Mouse (Mus musculus) heart, postnatal 14 days (tissue): Measurements from ENCODE around the gene Fbxw14. TPM values are rescaled to one million over a fixed set of nuclear protein-coding genes. Genes with fewer than 3 reads are reported as not detected.
"Not testable (repeated sequence)": the region's sequence is repeated elsewhere in the genome, so short reads cannot be mapped to it uniquely, and the experiment has no call there.

Experiments used
- DNase-seq, 2 experiments: peaks; one replicate each; pipeline ENCODE4 v3.0.0; 2021 to 2022
- intact Hi-C: fragments of 180-260 bp; cut with DNase I; formaldehyde crosslinking; loops from one replicate; pipeline ENCODE4 v1.15.1; 2025
- long read RNA-seq, 2 experiments: library from polyadenylated mRNA; stranded (forward); transcript quantifications; one replicate each; pipeline ENCODE4 v2.0.0; 2021
- total RNA-seq, 2 experiments: library from RNA; stranded (reverse); gene quantifications; 2 replicates each; pipeline ENCODE4 v1.2.3; 2021

Fbxw14 gene
- total RNA-seq, result not detected
- long read RNA-seq, experiment 1, result 0 reads
- long read RNA-seq, experiment 2, result 0 reads

DNA sequence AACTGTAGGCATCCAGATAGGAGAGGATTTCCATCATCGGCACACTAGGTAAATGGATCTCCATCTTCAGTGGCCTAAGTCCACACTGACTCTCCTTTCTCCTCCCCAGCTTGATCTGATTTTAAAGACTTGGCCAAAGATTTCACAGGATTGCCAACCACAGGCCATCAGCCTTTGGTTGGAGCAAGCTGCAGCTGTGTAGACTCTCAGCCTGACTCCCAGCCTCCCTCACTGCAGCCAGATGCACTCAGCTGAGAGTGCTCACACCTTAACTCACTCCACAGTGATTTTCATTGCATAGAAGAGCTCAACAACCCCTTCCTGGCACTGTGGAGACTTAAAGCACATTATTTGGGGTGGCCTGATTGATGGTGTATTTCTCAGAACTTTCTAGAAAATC lies at the start of gene Fbxw14:
TSS of gene Fbxw14 (minus strand) at position 101 of the 400 bp plus-strand sequence.
- intact Hi-C loops, result not testable (repeated sequence)

DNA sequence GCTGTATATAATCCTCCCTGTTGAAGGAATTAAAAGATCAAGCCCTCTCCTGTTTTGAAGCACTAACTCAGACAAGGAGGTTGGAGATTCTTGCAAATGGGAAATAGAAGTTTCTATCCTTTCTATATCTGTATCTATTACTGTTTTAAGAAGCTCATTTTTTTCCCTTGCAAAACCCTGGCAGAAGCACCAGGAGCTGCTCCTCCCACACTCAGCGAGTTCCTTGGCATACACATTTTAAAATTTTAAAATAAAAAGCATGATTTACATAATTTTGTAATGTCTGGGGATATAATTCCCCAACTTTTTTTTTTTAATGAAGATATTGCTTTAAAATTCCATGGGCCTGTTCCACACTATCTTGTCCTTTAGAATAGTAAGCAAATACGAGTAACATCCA lies 24.4 kb downstream of the Fbxw14 start:
- no peak for DNase-seq
- intact Hi-C loops, result no loop called here

More for the DNA sequence above, at the start of gene Fbxw14:
- not testable (repeated sequence) for DNase-seq

- DNase-seq, result no peak
- intact Hi-C loops, result no loop called here
These were observed 52.8 kb downstream of the Fbxw14 start, which contains the start of gene Fbxw20 for GRCm38 (mm10) chr9:109234654-109235053. Gene Fbxw20 (minus strand): TSS chr9:109234754.

Other genes with a start within 250 kb of the Fbxw14 start
- gene Shisa5, start 249.1 kb downstream of the Fbxw14 start, total RNA-seq, result 10 to 100 TPM; 49.5 to 50.0 TPM
- gene Trex1, start 227.9 kb downstream of the Fbxw14 start, total RNA-seq, result 10 to 100 TPM; 10.4 to 10.6 TPM
- 10 to 100 TPM in 1 of 2 experiments, 1 to 10 TPM in 1; 8.4 to 10.3 TPM for gene Atrip, start 213.6 kb downstream of the Fbxw14 start, total RNA-seq
- 10 to 100 TPM; 10.4 to 11.1 TPM for gene Ccdc51, start 205.2 kb downstream of the Fbxw14 start, total RNA-seq
- gene Tma7, start 205.1 kb downstream of the Fbxw14 start, total RNA-seq, result 100 to 1,000 TPM; 220 to 279 TPM
- gene Plxnb1, start 192.3 kb downstream of the Fbxw14 start, total RNA-seq, result 10 to 100 TPM; 16.3 to 20.0 TPM
- gene Fbxw21, start 125.6 kb downstream of the Fbxw14 start, total RNA-seq, result not detected
- gene Fbxw13, start 91.7 kb downstream of the Fbxw14 start, total RNA-seq, result not detected
- not detected for gene Fbxw20, start 52.9 kb downstream of the Fbxw14 start, total RNA-seq
- gene Fbxw28, start 52.0 kb upstream of the Fbxw14 start, total RNA-seq, result not detected
- not detected for gene Fbxw22, start 116.6 kb upstream of the Fbxw14 start, total RNA-seq
- not detected for gene Fbxw16, start 161.5 kb upstream of the Fbxw14 start, total RNA-seq
- gene Fbxw19, start 208.2 kb upstream of the Fbxw14 start, total RNA-seq, result not detected